Mouse (Mus musculus) left cerebral cortex, postnatal 4 days (tissue): ENCODE measurements around the gene Hoxc4. TPM values are rescaled to one million over a fixed set of nuclear protein-coding genes. Genes with fewer than 3 reads are reported as not detected.

Experiments
- DNase-seq: peaks from one replicate; pipeline ENCODE4 v3.0.0-alpha.2; 2022
- intact Hi-C: fragments of 180-260 bp; cut with DNase I; formaldehyde crosslinking; loops from one replicate; pipeline ENCODE4 v1.15.1; 2025
- total RNA-seq, 2 experiments: library from RNA; stranded (reverse); gene quantifications; 2 replicates each; pipeline ENCODE4 v1.2.3; 2021

Hoxc4 gene
- total RNA-seq, 2 experiments from 2014 or later = not detected

DNA sequence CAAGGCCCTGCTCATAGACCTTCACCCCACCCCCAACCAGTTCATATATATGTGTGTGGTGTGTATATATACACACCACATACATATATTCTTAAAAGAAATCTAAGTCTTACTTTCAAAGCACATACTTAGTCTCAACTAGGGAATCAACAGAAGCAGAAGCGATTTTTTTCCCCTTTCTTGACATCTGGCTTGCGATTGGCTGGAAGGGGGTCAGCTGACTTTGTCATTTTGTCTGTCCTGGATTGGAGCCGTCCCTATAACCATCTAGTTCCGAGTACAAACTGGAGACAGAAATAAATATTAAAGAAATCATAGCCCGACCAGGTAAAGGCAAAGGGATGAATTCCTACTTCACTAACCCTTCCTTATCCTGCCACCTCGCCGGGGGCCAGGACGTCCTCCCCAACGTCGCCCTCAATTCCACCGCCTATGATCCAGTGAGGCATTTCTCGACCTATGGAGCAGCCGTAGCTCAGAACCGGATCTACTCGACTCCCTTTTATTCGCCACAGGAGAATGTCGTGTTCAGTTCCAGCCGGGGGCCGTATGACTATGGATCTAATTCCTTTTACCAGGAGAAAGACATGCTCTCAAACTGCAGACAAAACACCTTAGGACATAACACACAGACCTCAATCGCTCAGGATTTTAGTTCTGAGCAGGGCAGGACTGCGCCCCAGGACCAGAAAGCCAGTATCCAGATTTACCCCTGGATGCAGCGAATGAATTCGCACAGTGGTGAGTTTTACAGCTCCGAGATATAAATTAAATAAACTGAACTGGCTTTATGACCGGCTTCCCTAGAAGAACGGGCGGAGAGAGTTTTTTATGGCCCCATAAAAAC is 9.2 kb upstream of the Hoxc4 start:
- DNase-seq = no peak
- intact Hi-C loops = no loop called here

DNA sequence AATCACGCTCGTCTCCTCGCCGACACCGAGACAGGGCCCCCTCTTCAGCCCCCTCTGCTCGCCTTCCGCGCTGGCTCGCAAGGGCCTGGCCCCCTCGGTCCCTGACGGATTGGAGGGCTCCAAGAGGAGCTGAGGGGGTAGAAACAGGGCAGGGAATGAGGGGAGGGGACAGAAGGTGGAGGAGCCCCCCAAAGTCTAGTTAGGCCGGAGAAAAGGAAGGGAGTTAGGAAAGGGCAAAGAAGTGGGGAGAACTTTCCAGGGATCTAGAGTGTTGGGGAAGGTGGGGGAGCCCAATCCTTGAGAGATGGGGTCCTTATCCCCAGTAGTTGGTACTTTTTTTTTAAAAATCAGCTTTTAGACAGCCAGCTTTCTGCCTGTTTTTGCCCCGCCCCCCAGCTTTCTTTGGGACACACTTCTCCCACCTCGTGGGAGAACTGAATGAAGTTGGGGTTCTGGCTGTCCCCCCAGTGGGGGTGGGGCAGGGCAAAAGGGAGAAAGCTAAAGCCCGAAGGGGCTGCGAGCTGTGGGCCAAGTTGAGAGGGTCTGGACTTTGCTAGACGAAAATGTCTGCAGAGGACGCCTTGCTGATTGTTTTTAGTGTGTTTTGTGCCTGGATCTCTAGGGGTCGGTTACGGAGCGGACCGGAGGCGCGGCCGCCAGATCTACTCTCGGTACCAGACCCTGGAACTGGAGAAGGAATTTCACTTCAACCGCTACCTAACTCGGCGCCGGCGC is 8.5 kb upstream of the Hoxc4 start:
- intact Hi-C loops = no loop called here
- DNase-seq = no peak

GRCm38 (mm10) chr15:103010847-103011555 is 7.7 kb upstream of the Hoxc4 start:
- intact Hi-C loops = no loop called here
- no peak for DNase-seq

DNA sequence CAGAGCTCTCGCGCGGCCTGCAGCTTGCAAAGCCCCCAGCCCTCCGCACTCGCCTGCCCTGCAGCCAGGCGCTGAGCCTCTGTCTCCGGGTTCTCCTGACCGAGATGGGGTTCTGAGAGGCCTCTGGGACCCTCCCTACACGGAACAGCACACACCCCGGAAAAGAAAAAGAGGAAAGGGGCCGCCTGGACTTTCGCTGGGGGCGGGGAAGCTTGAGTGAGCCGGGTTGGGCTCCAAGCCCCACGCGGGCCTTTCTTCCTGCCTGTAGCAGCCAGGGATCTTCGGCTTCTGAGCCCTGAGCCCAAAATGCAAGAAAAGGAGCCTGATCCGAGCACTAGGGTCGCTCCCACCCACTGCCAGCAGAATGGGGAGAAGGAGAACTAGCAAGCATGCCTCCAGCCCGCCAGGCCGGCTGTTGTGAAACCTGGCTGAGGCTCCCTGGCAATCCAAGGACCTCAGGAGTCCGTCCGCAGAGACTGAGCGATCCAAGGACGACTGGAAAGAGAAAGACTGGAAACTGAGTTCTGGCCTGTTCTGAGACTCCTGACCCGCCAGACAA is 6.7 kb upstream of the Hoxc4 start:
- intact Hi-C loops = loop anchor here (2.0 kb wide), 1 partner anchor 153 kb away; no protein-coding TSS in a partner anchor
- DNase-seq = no peak

DNA sequence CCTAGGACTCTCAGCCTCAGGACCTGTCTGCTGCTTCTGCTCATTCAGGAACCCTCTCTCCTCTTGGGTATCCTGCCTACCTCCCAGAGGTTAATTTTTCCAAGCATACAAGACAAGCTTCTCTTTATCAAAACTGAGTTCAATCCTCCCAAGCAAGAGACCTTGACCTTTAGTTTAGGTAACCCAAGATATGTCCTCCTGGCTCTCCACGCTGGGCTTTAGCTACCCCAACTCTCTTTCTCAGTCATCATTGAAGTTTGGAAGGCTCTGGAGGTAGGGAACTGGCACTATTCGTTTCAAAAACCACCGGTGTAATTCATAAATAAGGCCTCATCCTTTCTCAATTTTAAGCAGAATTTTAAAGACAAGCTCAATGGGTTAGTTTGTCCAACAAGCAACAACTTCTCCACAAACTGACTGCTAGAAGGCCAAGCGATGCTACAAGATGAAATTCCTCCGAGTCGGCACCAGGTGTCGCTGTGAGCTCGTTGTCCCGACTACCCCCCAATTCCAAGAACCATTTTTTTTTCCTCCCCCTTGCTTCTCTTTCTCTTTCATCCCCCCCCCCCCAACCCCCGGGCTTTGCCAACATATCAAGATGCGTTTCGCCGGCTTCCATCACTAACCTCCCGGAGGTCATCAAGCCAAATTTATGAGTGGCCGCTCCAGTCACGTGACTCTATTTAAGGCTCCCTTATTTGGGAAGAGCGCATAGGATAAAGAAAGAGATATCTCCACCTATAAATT is 5.3 kb upstream of the Hoxc4 start:
- peak; percentile 35 for DNase-seq
- intact Hi-C loops = loop anchor here (2.0 kb wide), 1 partner anchor 151 kb away; no protein-coding TSS in a partner anchor

GRCm38 (mm10) chr15:103014166-103015008 is 4.3 kb upstream of the Hoxc4 start:
- intact Hi-C loops = no loop called here
- no peak for DNase-seq

GRCm38 (mm10) chr15:103015009-103015399 is 3.7 kb upstream of the Hoxc4 start:
- no peak for DNase-seq
- intact Hi-C loops = no loop called here

DNA sequence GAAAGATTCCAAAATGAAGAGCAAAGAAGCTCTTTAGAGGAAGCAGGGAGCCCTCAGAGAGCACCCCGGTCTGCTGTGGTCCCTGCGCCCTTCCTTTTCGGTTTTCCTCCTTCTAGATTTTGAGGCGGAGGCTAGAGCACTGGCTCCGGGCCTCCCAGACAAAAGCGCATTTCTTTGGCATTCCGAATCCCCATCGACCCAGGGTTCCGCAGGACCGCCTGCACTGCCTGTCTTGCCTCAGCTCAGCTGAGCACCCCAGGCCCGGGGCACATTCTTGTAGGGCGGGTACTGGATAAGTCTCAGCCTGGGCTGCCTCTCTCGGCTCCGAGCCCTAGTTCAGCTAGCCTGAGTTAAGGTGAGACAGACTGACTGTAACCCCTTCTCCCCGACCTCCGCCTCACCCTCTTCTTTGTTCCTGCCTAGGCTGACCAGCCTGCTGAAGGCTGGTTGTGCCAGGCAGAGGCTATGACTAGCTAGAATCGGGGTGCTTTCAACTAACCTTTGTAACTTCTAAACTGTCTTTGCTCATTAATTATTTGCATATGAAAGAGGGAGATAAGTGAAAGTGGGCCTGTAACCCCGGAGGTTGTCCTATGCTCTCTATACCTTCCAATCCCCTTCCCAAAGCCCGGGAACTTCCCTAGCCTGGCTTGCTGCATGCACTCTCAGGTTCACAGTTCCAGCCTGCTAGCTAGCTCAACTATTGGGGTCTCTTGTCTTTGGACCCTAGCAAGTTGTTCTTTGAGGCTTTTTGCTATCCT is 3.1 kb upstream of the Hoxc4 start:
- intact Hi-C loops = no loop called here
- no peak for DNase-seq

DNA sequence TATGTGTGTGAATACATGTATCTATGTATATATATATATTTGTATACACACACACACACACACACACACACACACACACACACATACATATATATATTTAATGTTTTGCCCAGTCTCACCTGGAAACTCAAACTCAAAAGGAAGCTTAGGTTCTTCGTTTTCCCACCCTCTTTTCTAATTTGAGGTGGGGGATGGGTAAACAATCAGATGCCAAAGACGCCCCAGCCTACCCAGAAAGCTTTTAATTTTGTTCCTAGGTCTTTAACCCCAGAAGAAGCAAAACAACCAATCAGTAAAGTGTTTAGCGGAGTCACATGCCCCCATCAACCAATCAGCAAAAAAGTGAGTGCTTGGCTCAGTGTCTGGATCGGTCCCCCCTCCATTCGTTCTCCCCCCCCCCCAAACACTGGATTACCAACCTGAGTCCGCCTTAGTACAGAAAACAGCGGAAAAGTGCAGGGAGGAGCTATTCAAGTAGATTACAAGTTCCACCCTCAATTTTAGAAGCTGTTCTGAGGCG is 2.2 kb downstream of the Hoxc4 start:
- intact Hi-C loops = no loop called here
- no peak for DNase-seq

DNA sequence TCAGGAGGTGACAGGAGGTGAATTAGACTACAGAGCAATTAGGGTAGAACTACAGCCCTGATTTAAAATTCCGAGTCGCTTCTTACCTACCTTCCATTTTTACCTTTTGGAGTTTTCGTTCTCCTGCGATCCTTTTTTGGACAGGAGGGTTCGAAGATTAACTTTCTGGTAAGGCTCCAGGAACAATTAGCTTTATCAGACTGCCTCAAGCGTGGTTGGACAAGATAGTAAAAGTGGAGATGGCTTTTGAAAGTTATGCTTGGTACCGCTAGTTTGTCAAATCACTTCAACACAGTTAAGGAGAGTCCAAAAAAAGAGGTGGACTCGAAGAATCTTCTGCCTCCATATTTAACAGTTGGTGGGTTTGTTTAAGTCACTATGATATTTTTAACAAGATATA is 2.8 kb downstream of the Hoxc4 start:
- intact Hi-C loops = no loop called here

DNA sequence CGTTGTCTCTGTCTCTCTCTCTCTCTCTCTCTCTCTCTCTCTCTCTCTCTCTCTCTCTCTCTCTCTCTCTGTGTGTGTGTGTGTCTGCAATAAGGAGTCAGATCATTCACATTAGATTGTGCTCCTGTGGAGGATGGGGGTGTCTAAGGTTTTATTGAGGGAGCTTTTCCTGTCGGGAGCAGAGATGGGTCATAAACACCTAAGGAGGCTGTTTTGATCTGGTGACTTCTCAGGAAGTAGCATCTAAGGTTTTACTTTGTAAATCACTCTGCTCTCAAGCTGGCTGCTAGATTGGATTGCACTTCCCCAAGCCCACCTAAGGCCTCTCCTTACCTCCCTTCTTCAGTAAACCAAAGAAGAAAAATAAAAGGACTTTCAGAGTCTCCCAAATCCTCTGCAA is 5.4 kb downstream of the Hoxc4 start:
- no peak for DNase-seq
- intact Hi-C loops = no loop called here

More for the DNA sequence above, 2.8 kb downstream of the Hoxc4 start:
- DNase-seq = no peak

DNA sequence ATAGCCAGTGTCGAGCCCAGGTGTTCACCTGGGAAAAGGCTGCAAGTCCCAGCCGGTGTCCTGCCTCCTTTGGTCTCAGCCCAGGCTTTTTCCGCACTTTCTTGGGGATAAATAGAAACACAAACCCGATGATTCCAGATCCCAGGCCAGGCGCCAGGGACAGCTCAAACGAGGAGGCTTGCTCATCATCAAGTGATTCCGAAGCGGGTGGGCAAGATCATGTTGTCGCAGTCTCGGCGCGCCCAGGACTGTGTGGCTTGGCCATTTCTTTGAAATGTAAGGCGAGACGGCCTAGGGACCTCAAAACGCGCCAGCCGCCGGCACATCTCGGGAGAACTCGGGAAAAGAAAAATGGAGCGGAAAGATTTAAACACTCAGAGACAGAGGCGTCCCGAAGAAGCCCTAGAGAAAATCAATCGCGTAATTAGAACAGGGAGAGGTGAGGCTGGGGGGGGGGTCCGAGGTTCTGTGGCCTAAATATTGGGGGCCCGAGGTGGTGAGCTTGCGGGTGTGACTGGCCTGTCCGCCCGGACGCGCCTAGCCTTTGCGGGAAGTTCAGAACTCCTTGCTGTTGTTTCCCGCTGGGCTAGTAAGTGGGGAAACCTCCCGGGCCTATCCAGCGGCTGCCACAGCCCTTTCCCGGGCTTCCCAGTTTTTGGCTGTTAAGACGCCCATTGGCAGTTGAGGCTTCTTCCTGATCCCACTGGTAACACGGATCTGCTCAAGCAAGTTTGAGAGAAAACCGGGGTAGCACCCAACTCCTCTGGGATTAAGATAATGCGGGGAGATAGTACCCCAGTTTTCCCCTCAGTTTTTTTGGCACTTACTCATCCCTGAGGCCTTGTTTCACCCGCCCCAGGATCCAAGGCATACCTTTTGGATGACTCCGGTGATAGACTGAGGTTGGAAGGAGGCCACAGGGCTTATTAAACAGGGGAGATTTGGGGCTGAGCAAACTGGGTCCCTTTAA is 8.8 kb downstream of the Hoxc4 start:
- DNase-seq = no peak
- intact Hi-C loops = no loop called here

DNA sequence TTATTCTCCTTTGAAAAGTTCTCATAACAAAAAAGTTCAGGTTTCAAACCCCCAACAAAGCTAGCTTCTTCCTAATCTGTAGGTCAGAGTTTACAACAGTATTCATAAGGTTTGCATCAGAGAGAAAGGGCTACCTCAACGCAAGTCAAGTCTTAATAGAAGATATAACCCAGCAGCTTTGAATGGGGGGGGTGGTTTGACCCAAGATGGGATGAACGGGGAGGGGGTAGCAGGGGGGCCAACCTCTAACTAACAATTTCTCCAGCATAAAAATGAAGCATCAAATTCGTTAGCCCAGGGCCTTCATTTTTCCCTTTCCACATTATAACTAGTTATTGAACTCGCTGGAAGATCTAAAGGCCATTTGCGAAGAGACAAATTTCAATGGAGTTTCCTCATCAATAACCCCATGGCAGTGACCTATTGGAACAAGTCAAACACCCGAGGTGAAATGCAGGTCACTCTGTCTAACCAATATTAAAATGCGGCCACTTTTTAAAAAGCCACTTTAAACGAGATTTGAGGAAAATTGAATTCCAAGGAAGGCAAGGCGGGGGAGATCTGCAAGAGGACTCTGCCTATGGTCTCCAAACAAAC is 10.3 kb downstream of the Hoxc4 start:
- no peak for DNase-seq
- intact Hi-C loops = no loop called here

GRCm38 (mm10) chr15:103030142-103030541 is 11.4 kb downstream of the Hoxc4 start:
- no peak for DNase-seq
- intact Hi-C loops = no loop called here

- DNase-seq = no peak
- intact Hi-C loops = no loop called here
Measured at GRCm38 (mm10) chr15:103032167-103032566, 13.4 kb downstream of the Hoxc4 start.

DNA sequence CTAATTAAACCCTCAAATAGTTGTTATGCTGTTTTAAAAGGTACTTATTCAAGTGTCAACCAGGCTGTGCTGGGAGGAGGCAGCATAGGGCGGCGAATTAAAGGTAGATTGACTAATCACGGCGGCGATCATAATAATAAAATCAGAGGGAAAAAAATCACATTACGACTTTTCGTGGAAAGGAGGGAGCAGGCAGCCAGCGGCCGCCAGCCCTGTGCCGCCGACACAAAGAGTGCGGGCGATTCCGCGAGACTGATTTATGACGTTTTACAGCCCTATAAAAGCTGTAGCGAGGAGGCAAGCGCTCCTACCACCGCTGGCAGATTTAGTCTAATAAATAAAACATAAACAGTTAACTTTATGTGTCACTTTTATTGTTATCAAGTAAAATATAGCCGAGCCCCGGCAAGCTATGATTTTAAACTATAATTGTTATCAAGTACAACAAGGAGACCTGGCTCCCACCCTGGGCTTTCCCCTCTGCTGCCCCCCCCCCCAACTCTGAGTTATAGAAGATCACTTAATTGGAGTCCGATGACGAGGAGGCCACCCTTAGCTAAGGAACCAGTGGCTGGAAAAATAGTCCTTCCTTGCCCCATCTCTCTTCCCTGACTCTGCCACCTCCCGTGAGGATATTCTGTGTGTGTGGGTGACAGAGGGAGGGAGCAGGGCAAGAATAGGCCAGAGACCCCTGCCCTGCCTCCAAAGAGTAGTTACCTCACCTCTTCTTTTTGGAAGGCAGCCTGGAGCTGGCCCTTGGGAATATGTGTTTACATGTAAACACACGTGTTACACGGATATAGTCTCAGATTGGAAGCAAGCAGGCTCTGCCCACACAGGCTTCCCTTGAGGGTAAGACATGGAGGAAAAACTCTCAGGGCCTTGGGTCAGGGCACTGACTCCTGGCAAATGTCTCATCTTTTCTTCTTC is 14.2 kb downstream of the Hoxc4 start:
- intact Hi-C loops = no loop called here
- DNase-seq = no peak
